Mouse (Mus musculus): ENCODE results near the gene Pah. TPM values are rescaled to one million over a fixed set of nuclear protein-coding genes. Genes with fewer than 3 reads are reported as not detected.

Gene Pah
- polyA plus RNA-seq, 1 experiment: 8.2 TPM

- TF ChIP-seq CTCF (IDR thresholded peaks at IDR 0.05; ENCODE audit: control insufficient read depth, insufficient read depth, low read length) (no peak), POLR2A (IDR thresholded peaks at IDR 0.05; ENCODE audit: borderline replicate concordance, control insufficient read depth, low read depth, low read length) (no peak)
- WGBS: 71% methylated on average over 2 of the region's 2 CpGs
- H3K27ac ChIP-seq (ENCODE audit: control insufficient read depth, insufficient read depth, low read depth, low read length, poor library complexity): no peak overlapping the region
- no peak overlapping the region for H3K4me3 ChIP-seq (replicated peaks; ENCODE audit: control insufficient read depth, low read depth, low read length)
- no peaks in the 10 kb centered on the region for H3K4me1 ChIP-seq (ENCODE audit: control insufficient read depth, insufficient read depth, low read length)
Observed at GRCm38 (mm10) chr10:87497056-87497455, 24.5 kb upstream of the Pah start.

- H3K27ac ChIP-seq (ENCODE audit: control insufficient read depth, insufficient read depth, low read depth, low read length, poor library complexity): no peak overlapping the region
- 24% methylated on average over 20 of the region's 20 CpGs for WGBS
- no peak overlapping the region for H3K4me3 ChIP-seq (replicated peaks; ENCODE audit: control insufficient read depth, low read depth, low read length)
- no peaks in the 10 kb centered on the region for H3K4me1 ChIP-seq (ENCODE audit: control insufficient read depth, insufficient read depth, low read length)
- no peak for TF ChIP-seq POLR2A (IDR thresholded peaks at IDR 0.05; ENCODE audit: borderline replicate concordance, control insufficient read depth, low read depth, low read length)
- no peak for TF ChIP-seq CTCF (IDR thresholded peaks at IDR 0.05; ENCODE audit: control insufficient read depth, insufficient read depth, low read length)
Observed at GRCm38 (mm10) chr10:87500926-87501658, 20.5 kb upstream of the Pah start.

- H3K4me1 ChIP-seq (ENCODE audit: control insufficient read depth, insufficient read depth, low read length): no peaks in the 10 kb centered on the region
- H3K27ac ChIP-seq (ENCODE audit: control insufficient read depth, insufficient read depth, low read depth, low read length, poor library complexity): no peak overlapping the region
- H3K4me3 ChIP-seq (replicated peaks; ENCODE audit: control insufficient read depth, low read depth, low read length): no peak overlapping the region
- 19% methylated on average over 7 of the region's 7 CpGs for WGBS
- TF ChIP-seq CTCF (IDR thresholded peaks at IDR 0.05; ENCODE audit: control insufficient read depth, insufficient read depth, low read length) (no peak), POLR2A (IDR thresholded peaks at IDR 0.05; ENCODE audit: borderline replicate concordance, control insufficient read depth, low read depth, low read length) (no peak)
Observed at GRCm38 (mm10) chr10:87501659-87502042, 19.9 kb upstream of the Pah start.

- no peak overlapping the region for H3K4me3 ChIP-seq (replicated peaks; ENCODE audit: control insufficient read depth, low read depth, low read length)
Observed at GRCm38 (mm10) chr10:87502283-87502682, 19.3 kb upstream of the Pah start.

GRCm38 (mm10) chr10:87503946-87504345 lies 17.6 kb upstream of the Pah start:
- TF ChIP-seq CTCF (IDR thresholded peaks at IDR 0.05; ENCODE audit: control insufficient read depth, insufficient read depth, low read length): peak; percentile 65
- no peak for TF ChIP-seq POLR2A (IDR thresholded peaks at IDR 0.05; ENCODE audit: borderline replicate concordance, control insufficient read depth, low read depth, low read length)
- Histone ChIP-seq H3K27ac (ENCODE audit: control insufficient read depth, insufficient read depth, low read depth, low read length, poor library complexity) (no peak overlapping the region), H3K4me1 (ENCODE audit: control insufficient read depth, insufficient read depth, low read length) (no peaks in the 10 kb centered on the region), H3K4me3 (replicated peaks; ENCODE audit: control insufficient read depth, low read depth, low read length) (no peak overlapping the region)
- WGBS: 4% methylated on average over 10 of the region's 10 CpGs

More at GRCm38 (mm10) chr10:87502283-87502682, 19.3 kb upstream of the Pah start:
- 19% methylated on average over 5 of the region's 5 CpGs for whole genome bisulfite sequencing
- TF ChIP-seq CTCF (IDR thresholded peaks at IDR 0.05; ENCODE audit: control insufficient read depth, insufficient read depth, low read length) (no peak), POLR2A (IDR thresholded peaks at IDR 0.05; ENCODE audit: borderline replicate concordance, control insufficient read depth, low read depth, low read length) (no peak)
- H3K27ac ChIP-seq (ENCODE audit: control insufficient read depth, insufficient read depth, low read depth, low read length, poor library complexity): no peak overlapping the region
- no peaks in the 10 kb centered on the region for H3K4me1 ChIP-seq (ENCODE audit: control insufficient read depth, insufficient read depth, low read length)

- TF ChIP-seq POLR2A (IDR thresholded peaks at IDR 0.05; ENCODE audit: borderline replicate concordance, control insufficient read depth, low read depth, low read length): no peak
- no peak for TF ChIP-seq CTCF (IDR thresholded peaks at IDR 0.05; ENCODE audit: control insufficient read depth, insufficient read depth, low read length)
- 75% methylated on average over 4 of the region's 4 CpGs for WGBS
- H3K4me3 ChIP-seq (replicated peaks; ENCODE audit: control insufficient read depth, low read depth, low read length): no peak overlapping the region
- no peak overlapping the region for H3K27ac ChIP-seq (ENCODE audit: control insufficient read depth, insufficient read depth, low read depth, low read length, poor library complexity)
- no peaks in the 10 kb centered on the region for H3K4me1 ChIP-seq (ENCODE audit: control insufficient read depth, insufficient read depth, low read length)
Observed at GRCm38 (mm10) chr10:87508581-87508980, 13.0 kb upstream of the Pah start.

GRCm38 (mm10) chr10:87513052-87513451 lies 8.5 kb upstream of the Pah start:
- Histone ChIP-seq H3K27ac (ENCODE audit: control insufficient read depth, insufficient read depth, low read depth, low read length, poor library complexity) (no peak overlapping the region), H3K4me1 (ENCODE audit: control insufficient read depth, insufficient read depth, low read length) (no peaks in the 10 kb centered on the region), H3K4me3 (replicated peaks; ENCODE audit: control insufficient read depth, low read depth, low read length) (no peak overlapping the region)
- TF ChIP-seq CTCF (IDR thresholded peaks at IDR 0.05; ENCODE audit: control insufficient read depth, insufficient read depth, low read length): no peak
- TF ChIP-seq POLR2A (IDR thresholded peaks at IDR 0.05; ENCODE audit: borderline replicate concordance, control insufficient read depth, low read depth, low read length): no peak

GRCm38 (mm10) chr10:87518585-87518984 lies 3.0 kb upstream of the Pah start:
- no peak overlapping the region for H3K27ac ChIP-seq (ENCODE audit: control insufficient read depth, insufficient read depth, low read depth, low read length, poor library complexity)

More at GRCm38 (mm10) chr10:87518585-87518984, 3.0 kb upstream of the Pah start:
- 63% methylated on average over 2 of the region's 2 CpGs for WGBS
- Histone ChIP-seq H3K4me1 (ENCODE audit: control insufficient read depth, insufficient read depth, low read length) (no peaks in the 10 kb centered on the region), H3K4me3 (replicated peaks; ENCODE audit: control insufficient read depth, low read depth, low read length) (no peak overlapping the region)
- no peak for TF ChIP-seq POLR2A (IDR thresholded peaks at IDR 0.05; ENCODE audit: borderline replicate concordance, control insufficient read depth, low read depth, low read length)
- no peak for TF ChIP-seq CTCF (IDR thresholded peaks at IDR 0.05; ENCODE audit: control insufficient read depth, insufficient read depth, low read length)
